Comparison of ENCODE assay signal across 7 mouse cellular contexts in genomic region chr1:181839746-181840366, GRCm38 (mm10). TPM values are rescaled to one million over a fixed set of nuclear protein-coding genes. Genes with fewer than 3 reads are reported as not detected.
A peak's percentile ranks its signal among the peaks of the same experiment; 100 is the strongest.
DNase-seq lines count a peak whose midpoint lies in the region; ATAC-seq and TF ChIP-seq lines count a peak whose summit lies in the region.

No protein-coding gene starts in this region.

- TF ChIP-seq RAD21 in CH12.LX (IDR thresholded peaks at IDR 0.05; ENCODE audit: low read depth, low read length), result no peak

- in situ Hi-C loops in CH12.LX (cut with MboI; ENCODE audit: low pct_ligation_motif_present, low pct_unique_long_range_greater_than_20kb, low sequenced_read_pairs), result loop anchor here (5.0 kb wide), 1 partner anchor 42 kb away; no protein-coding TSS in a partner anchor

- no peak overlapping the region for H3K27ac ChIP-seq in CH12.LX (ENCODE audit: insufficient read depth, low read depth)
- H3K27ac ChIP-seq in heart, embryonic 14.5 days (replicated peaks in 1 of 2; ENCODE audit: control insufficient read depth in 1 of 2, insufficient read depth in 1 of 2, low read depth in 2 of 2, low read length in 2 of 2), result 0 out of 4 replicates have a peak overlapping the region, but pooled peaks of 1 of the 2 experiments have one; percentile 4

- DNase-seq in 3T3-L1 (ENCODE audit: low read depth, low spot score), result peak; percentile 15
- DNase-seq in CH12.LX (ENCODE audit: extremely low read depth), result no peak
- DNase-seq in lung, postnatal 25 days (ENCODE audit: low spot score), result peak; percentile 25
- DNase-seq in cerebellum, adult 11-12 months, result no peak
- no peak for DNase-seq in left cerebral cortex, postnatal 10 days (ENCODE audit: extremely low spot score in 1 of 2, low spot score in 2 of 2)
- no peak for DNase-seq in embryo, embryonic 10 days (ENCODE audit: low spot score)

- no peak for TF ChIP-seq POLR2A in CH12.LX (IDR thresholded peaks at IDR 0.05; ENCODE audit: low read depth, low read length)

- H3K9me3 ChIP-seq in CH12.LX (replicated peaks; ENCODE audit: low read length), result no peaks in the 10 kb centered on the region
- no peaks in the 10 kb centered on the region for H3K9me3 ChIP-seq in heart, embryonic 14.5 days (ENCODE audit: control insufficient read depth, low read length)

- H3K4me3 ChIP-seq in CH12.LX (replicated peaks in 1 of 3; ENCODE audit: low read depth in 2 of 3, low read length in 2 of 3, poor library complexity in 1 of 3), result peak overlapping the region; percentile 21 to 35 (median 32)
- H3K4me3 ChIP-seq in heart, embryonic 14.5 days (ENCODE audit: control insufficient read depth in 1 of 2, insufficient read depth in 1 of 2, low read depth in 1 of 2, low read length in 2 of 2), result peak overlapping the region in 1 of 2 experiments; percentile 89; a peak in 2 of 4 replicates

- no peak for TF ChIP-seq CTCF in CH12.LX (conservative IDR thresholded peaks at IDR 0.05 in 1 of 2, IDR thresholded peaks at IDR 0.05 in 1 of 2; ENCODE audit: low read depth in 2 of 2, low read length in 2 of 2)

- peaks cover 4 to 37% of the 10 kb centered on the region in 2 experiments; a peak in 3 of 4 replicates for H3K4me1 ChIP-seq in CH12.LX (ENCODE audit: control insufficient read depth in 1 of 2, insufficient read depth in 2 of 2)
- peaks cover 4 to 21% of the 10 kb centered on the region in 2 experiments; a peak in 3 of 4 replicates for H3K4me1 ChIP-seq in heart, embryonic 14.5 days (ENCODE audit: control insufficient read depth in 2 of 2, insufficient read depth in 2 of 2, low read length in 2 of 2)

- dilution Hi-C loops in CH12.LX (cut with MboI; ENCODE audit: extremely low pct_ligation_motif_present, extremely low pct_unique_long_range_greater_than_20kb, low sequenced_read_pairs), result no loop called here

- no peak for ATAC-seq in heart, embryonic 14.5 days (ENCODE audit: insufficient number of reproducible peaks, insufficient read depth, low FRiP score, low read depth)

- no peak for TF ChIP-seq EP300 in CH12.LX (IDR thresholded peaks at IDR 0.05; ENCODE audit: low read length)

- peaks cover 70% of the 10 kb centered on the region for H3K79me2 ChIP-seq in CH12.LX (replicated peaks; ENCODE audit: control insufficient read depth, extremely low read depth, insufficient read depth, poor library complexity, severe bottlenecking)

- intact Hi-C loops in left cerebral cortex, postnatal 10 days (cut with DNase I), result no loop called here

- H3K36me3 ChIP-seq in CH12.LX (replicated peaks in 1 of 2; ENCODE audit: control insufficient read depth in 1 of 2, insufficient read depth in 1 of 2, low read length in 1 of 2), result peaks cover 27 to 38% of the 10 kb centered on the region in 2 experiments
- peaks cover 31% of the 10 kb centered on the region for H3K36me3 ChIP-seq in heart, embryonic 14.5 days (ENCODE audit: control insufficient read depth, insufficient read depth, low read length)

- H3K9ac ChIP-seq in CH12.LX (ENCODE audit: insufficient read depth, low read depth), result peak overlapping the region; percentile 87
- H3K9ac ChIP-seq in heart, embryonic 14.5 days (ENCODE audit: low read length), result peak overlapping the region; percentile 51

- 11% methylated on average over 6 of the region's 6 CpGs for WGBS in heart, embryonic 14.5 days

- peak overlapping the region; percentile 97 for H3K4me2 ChIP-seq in CH12.LX (ENCODE audit: insufficient read depth, low read depth, poor library complexity, severe bottlenecking)
- H3K4me2 ChIP-seq in heart, embryonic 14.5 days (ENCODE audit: low read length), result peak overlapping the region; percentile 89

- peaks cover 12% of the 10 kb centered on the region for H3K27me3 ChIP-seq in CH12.LX (replicated peaks)
- no peaks in the 10 kb centered on the region for H3K27me3 ChIP-seq in heart, embryonic 14.5 days (ENCODE audit: control insufficient read depth, insufficient read depth, low read length)

TF ChIP-seq in CH12.LX, 34 proteins besides CTCF, POLR2A, EP300 and RAD21:
- TF ChIP-seq ZNF384 (IDR thresholded peaks at IDR 0.05; ENCODE audit: low read depth, low read length), result no peak
- TF ChIP-seq UBTF (IDR thresholded peaks at IDR 0.05; ENCODE audit: low read depth, low read length), result no peak
- no peak for TF ChIP-seq CHD1 (IDR thresholded peaks at IDR 0.05; ENCODE audit: low read depth, low read length)
- no peak for TF ChIP-seq HCFC1 (IDR thresholded peaks at IDR 0.05; ENCODE audit: low read depth, low read length)

RNA-seq across cellular contexts. Expression of gene Lbr, which starts 3.0 kb away (rescaled TPM):
- 113 and 133 TPM in 2 replicates for total RNA-seq in CH12.LX (2012; rRNA removed)
- total RNA-seq in CH12.LX (2014; rRNA removed), result 136 and 142 TPM in 2 replicates
- 78.4 and 79.1 TPM in 2 replicates for polyA plus RNA-seq in CH12.LX (2012; ENCODE audit: insufficient read length, low read depth)
- polyA plus RNA-seq in heart, embryonic 14.5 days (2014; fragmentation: Nextera tagmentation; extraction: Ambion mirVana), result 65.0 and 73.1 TPM in 2 replicates
- 10 to 100 TPM; 12.1 to 14.0 TPM for total RNA-seq in left cerebral cortex, postnatal 10 days (2021)

Comparison
In these comparisons a context has a peak if more than half of its experiments do, and no peak if none do; other contexts are left out.
1. DNase-seq: peak in 3T3-L1 (single experiment) and lung, postnatal 25 days (single experiment); none in CH12.LX (single experiment), cerebellum, adult 11-12 months (single experiment), left cerebral cortex, postnatal 10 days (0 of 2) and embryo, embryonic 10 days (single experiment).
2. RNA of gene Lbr, which starts 3.0 kb away (total RNA-seq): 113 to 142 TPM in CH12.LX; 12.1 to 14.0 TPM in left cerebral cortex, postnatal 10 days; every median in the first group is over 4 times any median in the second.